Mouse (Mus musculus) bone marrow macrophage, adult 2 months (primary cell): Measurements from ENCODE around the gene Gm43951.

Experiments used
- CTCF ChIP-seq: IDR thresholded peaks from 2 replicates; pipeline ENCODE4 v1.5.1; 2012; ENCODE audit warnings: low read depth, mild to moderate bottlenecking, low read length, moderate library complexity
- POLR2A ChIP-seq: IDR thresholded peaks from 2 replicates; pipeline ENCODE4 v1.6.1; 2012; ENCODE audit warnings: mild to moderate bottlenecking, low read depth, low read length, borderline replicate concordance

DNA sequence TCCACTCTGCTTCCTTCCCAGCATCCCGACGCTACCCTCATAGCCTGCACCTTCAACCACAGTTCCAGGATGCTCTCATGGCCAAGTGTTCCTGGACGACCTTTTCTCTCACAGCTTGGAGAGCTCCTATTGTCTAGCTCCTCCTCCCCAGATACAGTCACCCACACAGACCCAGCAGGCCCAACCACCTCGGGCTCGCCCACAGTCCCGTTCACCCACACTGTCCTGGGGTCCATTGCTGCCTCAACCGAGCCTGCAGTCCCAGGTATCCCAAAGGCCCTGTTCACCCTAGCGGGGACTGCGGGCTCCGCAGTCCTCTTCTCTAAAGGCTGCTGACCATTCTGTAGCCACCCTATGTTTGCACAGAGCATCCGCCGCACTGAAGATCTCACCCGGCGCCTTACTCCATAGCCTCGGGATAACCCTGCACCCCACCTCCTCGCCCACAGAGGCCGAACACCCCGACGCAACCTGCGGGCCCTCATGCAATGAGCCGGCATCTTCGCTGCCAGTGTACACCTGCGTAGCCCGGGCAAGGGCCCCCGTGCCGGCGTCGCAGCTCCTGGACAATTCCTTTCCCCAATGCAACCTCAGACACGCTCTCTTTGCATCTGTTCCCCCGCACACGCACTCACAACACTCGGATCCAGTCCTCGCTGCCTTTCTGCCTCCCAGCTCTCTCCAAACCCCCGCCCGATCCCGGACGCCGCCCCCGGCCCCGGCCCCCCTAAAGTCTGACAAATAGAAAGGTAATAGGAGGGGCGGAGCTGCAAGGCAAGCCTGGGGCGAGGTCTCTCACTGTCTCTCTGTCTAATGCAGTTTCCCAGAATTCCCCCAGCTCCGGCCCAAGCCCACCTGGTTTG is at the start of gene Gm43951:
- TF ChIP-seq CTCF (no peak), POLR2A (no peak)
